Mouse (Mus musculus): ENCODE measurements around the gene Ddi1. TPM values are rescaled to one million over a fixed set of nuclear protein-coding genes. Genes with fewer than 3 reads are reported as not detected.

Gene Ddi1
- polyA plus RNA-seq, 1 experiment from 2014 or later: not detected

Other genes with a start within 250 kb of the Ddi1 start
- 2.5 and 3.5 TPM in 2 replicates for gene Pdgfd, start 101.3 kb downstream of the Ddi1 start, polyA plus RNA-seq (2014; fragmentation: Nextera tagmentation; extraction: Ambion mirVana)

All from midbrain, embryonic 11.5 days (tissue).